Mouse (Mus musculus) heart, embryonic 14.5 days (tissue): ENCODE data around the gene Rbm46. TPM values are rescaled to one million over a fixed set of nuclear protein-coding genes. Genes with fewer than 3 reads are reported as not detected.

Experiments
- polyA plus RNA-seq: library from polyadenylated mRNA; unstranded; fragments of >200 nt; fragmentation: Nextera tagmentation; extraction: Ambion mirVana; gene quantifications from 2 replicates; pipeline ENCODE4 v1.2.1, GENCODE M21; 2014

The Rbm46 gene
- polyA plus RNA-seq, 1 experiment from 2014 or later, result 2.0 TPM

Other genes with a start within 250 kb of the Rbm46 start
- 0.05 and 0.23 TPM in 2 replicates for gene Lrat, start 27.5 kb upstream of the Rbm46 start, polyA plus RNA-seq
- 0.12 TPM in 1 of 2 replicates, not detected in the other for gene Fgg, start 131.2 kb upstream of the Rbm46 start, polyA plus RNA-seq
- gene Fga, start 149.6 kb upstream of the Rbm46 start, polyA plus RNA-seq, result not detected in 2 replicates
- gene Fgb, start 173.4 kb upstream of the Rbm46 start, polyA plus RNA-seq, result 0.08 TPM in 2 replicates
- gene Plrg1, start 179.0 kb upstream of the Rbm46 start, polyA plus RNA-seq, result 59.9 and 60.2 TPM in 2 replicates